Mouse (Mus musculus): Measurements from ENCODE around the gene Slc15a5.

DNA sequence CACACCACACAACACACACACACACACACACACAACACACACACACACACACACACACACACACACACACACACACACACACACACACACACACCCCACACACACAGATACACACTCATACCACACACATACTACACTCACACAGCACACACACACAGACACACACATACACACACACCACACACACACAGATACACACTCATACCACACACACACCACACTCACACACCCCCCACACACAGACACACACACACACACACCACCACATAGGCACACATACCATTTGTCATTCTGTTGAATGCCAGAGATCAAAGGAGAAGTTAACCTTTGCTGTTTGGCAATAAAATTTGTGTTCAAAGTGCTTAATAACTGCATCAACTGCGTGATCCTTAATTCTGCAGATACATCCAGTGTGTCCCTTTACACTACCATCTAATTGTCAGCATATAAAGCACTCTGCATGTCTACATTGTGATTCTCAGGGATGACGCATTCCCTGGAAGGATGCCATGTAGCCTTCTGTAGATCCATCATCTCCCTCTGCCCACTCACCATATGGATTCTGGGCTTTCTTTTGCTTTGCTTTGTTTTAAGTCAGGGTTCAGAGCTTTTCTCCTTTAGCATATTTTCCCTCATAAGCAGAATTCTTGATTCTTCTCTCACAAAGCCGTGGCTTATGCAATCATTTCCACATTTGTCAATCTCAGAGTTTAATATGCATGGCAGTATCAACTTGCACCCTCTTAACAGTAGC is 145.0 kb downstream of the Slc15a5 start:
- TF ChIP-seq POLR2A (IDR thresholded peaks at IDR 0.05; ENCODE audit: low read depth, low read length) = no peak
- no peak for TF ChIP-seq CTCF (IDR thresholded peaks at IDR 0.05; ENCODE audit: extremely low read depth, insufficient read length, insufficient replicate concordance, low read depth, low read length)

Data from small intestine, adult 2 months (tissue).